Mouse (Mus musculus) adrenal gland, adult 8-10 months (tissue): ENCODE results near the gene Olfr178. TPM values are rescaled to one million over a fixed set of nuclear protein-coding genes. Genes with fewer than 3 reads are reported as not detected.

ENCODE experiments used
- DNase-seq: peaks from one replicate; pipeline ENCODE4 v3.0.0; 2022
- total RNA-seq, 4 experiments: library from RNA; stranded (reverse); gene quantifications; 2 replicates each; pipeline ENCODE4 v1.2.4; 2022

Gene Olfr178
- not detected for total RNA-seq

DNA sequence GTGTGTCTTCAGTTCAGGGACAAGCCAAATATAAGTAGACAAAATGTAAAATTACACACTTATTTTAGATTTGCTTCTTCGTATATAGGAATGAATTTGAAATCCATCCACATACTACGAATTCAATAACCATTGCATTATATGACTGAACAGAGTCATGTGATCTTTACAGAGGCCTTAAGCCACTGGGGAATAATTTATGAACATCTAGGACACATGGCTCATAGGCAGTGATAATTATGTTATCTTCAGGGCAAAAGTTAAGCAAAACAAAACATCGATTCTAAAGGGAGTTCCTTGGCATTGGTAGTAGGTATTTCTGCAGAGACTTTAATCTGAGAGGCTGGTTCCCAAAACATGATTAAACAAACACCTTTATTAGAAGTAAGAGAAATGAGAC lies at the start of gene Olfr178:
Gene Olfr178, minus strand, starts transcription at position 101 of the 400 bp plus-strand sequence.
- no peak for DNase-seq

DNA sequence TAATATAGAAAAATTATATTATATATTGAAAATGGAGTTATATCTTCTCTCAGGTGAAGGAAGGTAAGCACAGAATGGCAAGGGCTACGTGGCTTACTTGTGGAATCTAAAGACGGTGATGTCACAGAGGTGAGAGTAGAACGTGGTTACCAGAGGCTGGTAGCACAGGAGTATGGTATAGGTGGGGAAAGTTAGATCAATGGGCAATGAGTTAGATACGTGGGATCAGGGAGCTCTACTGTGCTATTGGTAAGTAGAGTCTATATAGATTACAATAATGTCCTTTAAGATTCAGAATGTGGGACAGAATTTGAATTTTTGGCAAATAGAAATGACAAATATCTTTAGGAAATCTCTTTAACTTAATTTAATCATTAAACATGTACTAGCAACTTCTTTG lies 37.4 kb upstream of the Olfr178 start, which contains the start of gene Olfr180:
Gene Olfr180, minus strand, starts transcription at position 101 of the 400 bp plus-strand sequence.
- no peak for DNase-seq

DNA sequence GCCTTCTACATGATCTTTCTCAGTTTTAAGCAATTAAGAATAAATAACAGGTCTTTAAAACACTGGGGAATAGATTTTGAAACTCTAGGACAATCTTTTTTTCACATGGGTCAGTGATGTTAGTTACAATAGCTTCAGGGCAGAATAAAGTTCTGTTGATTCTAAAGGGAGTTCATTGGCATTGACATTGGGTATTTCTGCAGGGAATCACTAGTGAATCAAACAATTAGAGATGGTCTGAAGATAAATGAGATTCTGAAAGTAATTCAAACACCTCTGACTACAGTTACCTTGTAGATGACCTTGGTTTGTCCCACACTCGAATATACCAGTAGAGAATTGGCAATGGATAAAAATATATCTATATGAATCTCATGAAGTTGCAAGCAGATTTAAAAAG lies 36.8 kb upstream of the Olfr178 start, which contains the start of gene Olfr181:
Gene Olfr181, minus strand, starts transcription at position 101 of the 400 bp plus-strand sequence.
- no peak for DNase-seq

DNA sequence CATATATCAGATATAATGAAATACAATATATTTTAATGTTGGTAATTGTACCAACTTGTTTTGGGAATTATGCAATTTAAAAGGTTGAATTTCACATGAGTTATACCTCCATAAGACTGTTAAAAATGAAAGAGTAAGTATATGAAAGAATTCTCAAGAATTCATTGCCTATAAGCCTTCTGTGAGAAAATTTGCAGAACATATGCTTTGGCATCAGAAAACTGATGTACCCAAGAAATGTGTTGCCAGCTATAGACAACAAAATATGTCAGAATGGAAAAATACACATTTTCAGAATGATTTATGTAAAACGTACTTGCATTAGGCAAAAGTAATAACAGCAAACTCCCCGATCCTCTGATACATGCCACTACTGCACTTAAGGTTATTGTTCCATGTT lies 7.4 kb downstream of the Olfr178 start:
- no peak for DNase-seq

DNA sequence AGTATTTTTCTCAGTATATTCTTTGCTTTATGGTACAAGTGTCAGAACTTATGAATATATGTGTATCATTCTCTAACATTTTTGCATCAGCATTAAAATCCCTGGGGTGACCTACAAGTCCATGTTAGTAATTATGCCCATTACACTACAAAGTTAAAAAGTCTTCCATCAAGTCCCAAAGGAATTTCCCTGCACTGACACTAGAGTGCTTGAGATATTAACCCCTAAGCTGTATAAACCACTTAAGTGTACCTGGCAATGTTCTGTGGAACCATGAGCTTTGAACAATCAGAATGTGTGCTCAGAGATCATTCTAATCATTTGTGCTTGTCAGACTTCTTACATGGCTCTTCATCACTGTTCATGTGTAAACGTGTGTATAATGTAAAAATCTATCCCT lies 17.2 kb downstream of the Olfr178 start, which contains the start of gene Olfr177:
Gene Olfr177, minus strand, starts transcription at position 101 of the 400 bp plus-strand sequence.
- DNase-seq = no peak

DNA sequence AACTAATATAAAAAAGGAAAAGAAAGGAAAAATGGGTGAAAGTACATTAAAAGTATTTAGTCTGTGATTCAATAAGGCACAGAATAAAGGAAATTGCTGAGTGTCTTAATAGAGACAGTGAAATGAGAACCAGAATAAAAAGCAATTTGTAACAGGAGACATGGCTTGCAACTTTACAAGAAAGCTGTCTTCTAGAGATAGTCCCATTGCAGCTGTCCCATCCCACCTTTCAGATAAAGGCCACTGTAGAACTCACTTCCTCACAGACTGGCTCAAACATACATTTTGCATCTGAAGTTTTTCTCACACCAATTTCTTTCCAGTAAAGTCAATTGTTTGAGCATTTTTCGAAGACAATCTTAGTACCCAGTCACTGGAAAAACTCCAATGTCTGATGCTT lies 30.4 kb downstream of the Olfr178 start:
- DNase-seq = no peak

DNA sequence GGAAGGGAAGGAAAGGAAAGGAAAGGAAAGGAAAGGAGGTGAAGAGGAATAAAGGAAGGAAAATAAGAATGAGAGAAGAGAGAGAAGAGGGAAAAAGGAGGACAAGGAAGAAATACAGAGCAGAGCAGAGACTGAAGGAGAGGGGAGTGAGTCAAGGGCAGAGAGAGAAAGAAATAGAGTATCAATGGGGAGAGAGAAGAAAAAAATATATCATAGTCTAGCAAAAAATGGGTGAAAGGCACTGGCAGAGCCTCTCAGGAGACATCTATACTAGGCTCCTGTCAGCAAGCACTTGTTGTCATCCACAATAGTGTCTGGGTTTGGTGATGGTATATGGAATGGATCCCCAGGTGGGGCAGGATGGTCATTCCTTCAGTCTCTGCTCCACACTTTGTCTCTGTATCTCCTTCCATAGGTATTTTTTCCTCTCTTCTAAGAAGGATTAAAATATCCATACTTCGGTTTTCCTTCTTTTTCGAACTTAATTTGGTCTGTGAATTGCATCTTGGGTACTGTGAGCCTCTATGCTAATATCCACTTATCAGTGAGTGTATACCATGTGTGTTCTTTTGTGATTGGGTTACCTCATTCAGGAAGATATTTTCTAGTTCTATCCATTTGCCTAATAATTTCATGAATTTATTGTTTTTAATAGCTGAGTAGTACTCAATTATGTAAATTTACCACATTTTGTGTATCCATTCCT lies 31.7 kb downstream of the Olfr178 start:
- no peak for DNase-seq

Other genes with a start within 250 kb of the Olfr178 start
- gene Cpox, start 221.8 kb downstream of the Olfr178 start, total RNA-seq = 10 to 100 TPM; 20.3 to 28.0 (median 21.7) TPM
- not detected for gene Gpr15, start 173.0 kb downstream of the Olfr178 start, total RNA-seq
- 10 to 100 TPM; 47.0 to 70.2 (median 58.4) TPM for gene Cldnd1, start 164.2 kb downstream of the Olfr178 start, total RNA-seq
- not detected for gene Olfr172, start 128.9 kb downstream of the Olfr178 start, total RNA-seq
- gene Olfr173, start 91.8 kb downstream of the Olfr178 start, total RNA-seq = not detected
- gene Olfr175-ps1, start 65.3 kb downstream of the Olfr178 start, total RNA-seq = not detected
- not detected for gene Olfr177, start 17.3 kb downstream of the Olfr178 start, total RNA-seq
- gene Olfr181, start 36.7 kb upstream of the Olfr178 start, total RNA-seq = not detected
- not detected for gene Olfr180, start 37.3 kb upstream of the Olfr178 start, total RNA-seq
- not detected for gene Olfr183, start 103.3 kb upstream of the Olfr178 start, total RNA-seq
- gene Olfr186, start 138.2 kb upstream of the Olfr178 start, total RNA-seq = not detected
- not detected for gene Olfr187, start 147.7 kb upstream of the Olfr178 start, total RNA-seq
- gene Olfr190, start 185.9 kb upstream of the Olfr178 start, total RNA-seq = not detected
- gene Olfr191, start 197.8 kb upstream of the Olfr178 start, total RNA-seq = not detected
- not detected for gene Olfr193, start 219.8 kb upstream of the Olfr178 start, total RNA-seq
- not detected for gene Olfr194, start 229.0 kb upstream of the Olfr178 start, total RNA-seq